Mouse (Mus musculus): Measurements from ENCODE around the gene Cdc25b.
A peak's percentile ranks its signal among the peaks of the same experiment; 100 is the strongest.

Cdc25b gene

GRCm38 (mm10) chr2:131160671-131161111 lies 26.1 kb upstream of the Cdc25b start:
- DNase-seq, result no peak

GRCm38 (mm10) chr2:131163924-131164323 lies 22.8 kb upstream of the Cdc25b start:
- DNase-seq, result no peak

- no peak for DNase-seq
These were observed 20.6 kb upstream of the Cdc25b start for GRCm38 (mm10) chr2:131166172-131166571.

GRCm38 (mm10) chr2:131167984-131168383 lies 18.8 kb upstream of the Cdc25b start:
- no peak for DNase-seq

GRCm38 (mm10) chr2:131168914-131169313 lies 17.8 kb upstream of the Cdc25b start:
- no peak for DNase-seq

- DNase-seq, result no peak
These were observed 15.8 kb upstream of the Cdc25b start for GRCm38 (mm10) chr2:131170936-131171335.

GRCm38 (mm10) chr2:131171401-131172104 lies 15.2 kb upstream of the Cdc25b start:
- peak; percentile 46 to 60 for DNase-seq

GRCm38 (mm10) chr2:131172322-131172721 lies 14.4 kb upstream of the Cdc25b start:
- DNase-seq, result no peak

- peak; percentile 42 to 59 for DNase-seq
These were observed 12.0 kb upstream of the Cdc25b start for GRCm38 (mm10) chr2:131174700-131175099.

- no peak for DNase-seq
These were observed 11.3 kb upstream of the Cdc25b start for GRCm38 (mm10) chr2:131175286-131175944.

GRCm38 (mm10) chr2:131175945-131176309 lies 10.8 kb upstream of the Cdc25b start:
- DNase-seq, result no peak

- DNase-seq, result no peak
These were observed 10.3 kb upstream of the Cdc25b start for GRCm38 (mm10) chr2:131176491-131176890.

GRCm38 (mm10) chr2:131177932-131178331 lies 8.8 kb upstream of the Cdc25b start:
- DNase-seq, result no peak

- peak in 1 of 2 experiments; percentile 31 for DNase-seq
These were observed 7.9 kb upstream of the Cdc25b start for GRCm38 (mm10) chr2:131178828-131179245.

- DNase-seq, result peak; percentile 66 to 68
These were observed 7.4 kb upstream of the Cdc25b start for GRCm38 (mm10) chr2:131179246-131179886.

- peak; percentile 84 to 91 for DNase-seq
These were observed 6.7 kb upstream of the Cdc25b start, which contains the start of gene Cenpb for GRCm38 (mm10) chr2:131179990-131180587. Gene Cenpb, minus strand, starts transcription at chr2:131180067.

GRCm38 (mm10) chr2:131186343-131186742 lies 406 bp upstream of the Cdc25b start:
- peak in 1 of 2 experiments; percentile 17 for DNase-seq

- DNase-seq, result no peak
These were observed 813 bp downstream of the Cdc25b start for GRCm38 (mm10) chr2:131187602-131187922.

GRCm38 (mm10) chr2:131188311-131188710 lies 1.6 kb downstream of the Cdc25b start:
- no peak for DNase-seq

- no peak for DNase-seq
These were observed 3.0 kb downstream of the Cdc25b start for GRCm38 (mm10) chr2:131189521-131190309.

GRCm38 (mm10) chr2:131190344-131191004 lies 3.7 kb downstream of the Cdc25b start:
- DNase-seq, result no peak

GRCm38 (mm10) chr2:131191005-131191390 lies 4.2 kb downstream of the Cdc25b start:
- no peak for DNase-seq

Data from cerebellum, postnatal 36 days (tissue).